Mouse (Mus musculus) small intestine, adult 2 months (tissue): ENCODE data around the gene Gm2888.
"Not testable (repeated sequence)": the region's sequence is repeated elsewhere in the genome, so short reads cannot be mapped to it uniquely, and the experiment has no call there.

ENCODE experiments used
- CTCF ChIP-seq: fragments of 200-500 bp; IDR thresholded peaks from 2 replicates; pipeline ENCODE4 v1.5.1; 2012; ENCODE audit warnings: low read depth, mild to moderate bottlenecking, control low read depth, inconsistent platforms, low read length, moderate library complexity, mixed read lengths; ENCODE audit not compliant: insufficient replicate concordance, insufficient read length; ENCODE audit errors: extremely low read depth
- POLR2A ChIP-seq: fragments of 200-500 bp; IDR thresholded peaks from 2 replicates; pipeline ENCODE4 v1.6.1; 2012; ENCODE audit warnings: low read depth, mild to moderate bottlenecking, control low read depth, inconsistent platforms, low read length, moderate library complexity

DNA sequence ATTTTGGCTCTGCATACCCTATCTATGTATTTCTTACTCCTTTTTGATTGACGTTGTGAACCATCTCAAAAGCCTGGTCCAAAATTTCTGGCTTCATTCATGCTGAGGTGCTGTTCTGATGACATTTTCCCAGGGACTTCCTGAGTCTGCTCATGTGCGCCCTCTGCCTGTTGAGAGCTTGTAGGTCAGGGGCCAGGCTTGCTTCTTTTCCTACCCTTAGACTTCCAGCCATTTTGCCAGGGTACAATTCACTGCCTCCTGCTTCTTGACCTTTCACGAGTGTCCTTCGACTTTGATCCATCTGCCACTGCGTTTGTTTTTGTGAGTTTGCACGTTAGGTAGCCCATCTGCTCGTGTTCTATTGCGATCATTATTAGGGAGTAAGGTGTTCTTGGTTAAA, 20.3 kb downstream of the Gm2888 start:
- TF ChIP-seq CTCF, POLR2A: not testable (repeated sequence)
